Mouse (Mus musculus): ENCODE data around the gene Rpl27a.

Rpl27a gene

DNA sequence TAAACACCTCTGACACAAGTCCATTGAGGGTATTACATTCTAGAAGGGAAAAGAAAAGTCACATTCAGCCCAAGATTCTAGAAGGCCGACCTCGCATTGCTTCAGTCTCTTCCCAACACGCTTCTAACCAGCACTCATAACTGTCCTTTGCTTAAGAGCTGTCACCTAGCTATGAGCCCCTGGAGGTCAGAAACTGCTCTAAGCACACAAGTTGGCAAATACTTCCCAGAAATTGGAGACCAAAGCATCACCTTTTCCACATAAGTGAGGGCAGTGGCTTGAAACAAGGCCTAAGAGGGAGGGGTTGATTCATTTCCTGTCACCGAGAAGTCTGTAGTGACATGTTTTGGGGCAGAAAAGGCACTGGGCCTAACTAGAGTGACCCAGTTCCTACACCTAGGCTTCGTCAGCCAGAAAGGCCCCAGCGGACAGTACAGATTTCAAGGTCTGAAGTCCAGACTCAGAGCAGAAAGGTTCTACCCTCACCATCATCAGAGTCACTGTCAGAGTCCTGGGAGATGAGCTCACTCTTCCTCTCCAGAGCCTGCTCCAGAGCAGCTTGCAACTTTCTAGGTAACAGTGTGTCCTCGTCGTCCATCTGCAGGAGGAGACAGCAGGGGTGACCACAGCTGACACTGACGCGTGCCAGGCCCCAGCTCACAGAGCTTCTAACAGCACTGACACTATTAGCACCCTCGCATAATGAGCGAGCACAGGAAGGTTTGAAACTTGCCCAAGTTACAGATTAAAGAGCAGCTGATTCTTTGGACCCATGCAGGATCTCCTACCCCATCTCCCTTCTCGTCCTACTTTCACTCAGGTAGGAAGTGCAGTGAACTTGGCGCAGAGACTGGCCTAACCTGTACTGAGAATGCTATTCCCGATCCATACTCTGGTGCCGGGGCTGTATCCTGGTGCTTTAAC lies 7.1 kb downstream of the Rpl27a start:
- no peak for DNase-seq

DNA sequence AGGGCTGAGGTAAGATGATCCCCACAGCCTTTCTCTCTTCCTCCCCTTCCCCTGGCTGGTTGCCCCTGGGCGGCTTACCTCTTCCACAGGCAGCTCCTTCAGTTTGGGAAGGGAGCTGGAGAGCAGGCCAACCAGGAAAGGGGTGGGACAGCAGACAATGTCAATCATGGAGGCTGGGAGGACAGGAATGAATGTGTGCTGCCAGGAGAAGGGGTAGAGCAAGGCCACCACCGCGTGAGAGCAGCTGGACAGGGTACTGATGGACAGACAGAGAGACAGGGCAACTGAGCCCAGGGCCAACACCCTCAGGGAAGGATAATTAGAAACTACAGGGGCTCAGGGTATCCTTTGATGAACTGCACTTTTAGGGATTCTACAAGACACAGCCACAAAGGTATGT lies 8.6 kb downstream of the Rpl27a start:
- DNase-seq: no peak

DNA sequence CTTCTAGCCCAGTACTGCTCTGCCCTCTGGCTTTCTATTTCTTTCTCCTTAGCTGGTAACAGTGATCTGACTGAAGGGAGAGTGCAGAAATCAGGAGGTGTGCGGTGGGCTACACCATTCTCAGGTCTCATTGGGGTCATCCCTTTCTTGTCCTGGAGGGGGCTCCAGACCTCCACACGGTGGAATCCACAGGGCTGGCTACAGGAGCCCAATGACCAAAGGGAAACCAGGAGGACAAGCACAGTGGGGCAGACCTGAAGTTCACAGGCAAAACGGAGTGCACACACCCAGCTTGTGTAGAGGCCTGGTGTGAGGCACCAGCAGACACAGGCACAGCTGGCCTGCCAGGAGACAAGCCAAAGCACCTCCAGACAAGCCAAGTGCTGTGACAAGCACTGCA lies 9.4 kb downstream of the Rpl27a start:
- peak; percentile 76 for DNase-seq

DNA sequence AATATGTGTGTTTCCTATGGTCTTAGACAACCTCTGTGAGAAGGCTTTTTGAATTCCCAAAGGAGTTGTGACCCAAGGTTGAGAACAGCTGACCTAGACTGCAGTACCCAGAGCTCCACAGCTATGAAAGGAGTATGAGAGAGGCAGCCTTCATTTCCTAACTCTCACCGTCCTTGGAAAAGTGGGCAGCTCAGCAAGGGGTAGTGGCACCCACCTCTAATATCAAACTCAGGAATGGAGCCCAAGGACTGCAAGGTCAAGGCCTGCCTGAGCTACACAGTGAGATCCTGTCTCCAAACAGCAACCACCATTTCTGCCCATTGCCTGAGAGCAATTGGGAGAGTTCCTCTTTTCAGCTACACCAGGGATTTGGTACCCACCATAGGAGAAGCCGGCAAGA lies 10.8 kb downstream of the Rpl27a start:
- DNase-seq: no peak

DNA sequence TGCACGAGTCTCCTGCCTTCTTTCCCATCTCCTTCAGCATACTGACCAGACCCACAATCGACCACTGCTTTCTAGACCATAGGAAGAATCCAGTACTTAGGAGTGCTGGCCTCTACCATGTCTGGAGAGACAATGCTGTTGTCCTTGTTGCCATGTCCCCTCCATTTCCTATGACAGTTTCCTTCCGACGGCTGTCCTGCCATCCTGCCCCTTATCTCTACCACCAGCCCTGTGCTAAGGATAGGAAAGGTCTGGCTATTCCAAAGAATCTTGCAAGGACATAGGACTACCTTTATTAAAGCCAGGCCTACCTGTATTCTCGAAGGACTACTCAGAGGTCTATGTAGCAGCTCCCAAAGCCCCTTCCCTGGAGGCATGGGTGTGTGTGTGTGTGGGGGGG lies 12.6 kb downstream of the Rpl27a start:
- DNase-seq: no peak

DNA sequence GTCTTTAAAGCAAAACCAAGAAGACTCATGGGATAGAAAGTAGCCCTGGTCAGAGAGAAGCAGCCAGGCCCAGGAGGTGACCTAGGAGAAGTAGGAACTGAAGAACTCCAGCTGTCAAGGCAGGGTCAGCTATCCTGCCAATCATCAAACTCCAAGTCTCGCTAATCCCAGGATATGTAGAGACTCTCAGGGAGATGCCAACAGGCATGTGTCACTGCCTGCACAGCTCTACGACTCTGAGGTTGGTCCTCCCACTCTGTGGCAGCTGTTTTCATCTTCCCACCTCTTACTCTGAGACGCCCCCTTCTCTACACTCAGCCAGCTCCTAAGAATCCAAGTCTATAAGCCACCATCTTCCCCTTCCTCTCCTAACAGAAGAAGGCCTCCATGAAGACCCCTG lies 13.7 kb downstream of the Rpl27a start:
- no peak for DNase-seq

DNA sequence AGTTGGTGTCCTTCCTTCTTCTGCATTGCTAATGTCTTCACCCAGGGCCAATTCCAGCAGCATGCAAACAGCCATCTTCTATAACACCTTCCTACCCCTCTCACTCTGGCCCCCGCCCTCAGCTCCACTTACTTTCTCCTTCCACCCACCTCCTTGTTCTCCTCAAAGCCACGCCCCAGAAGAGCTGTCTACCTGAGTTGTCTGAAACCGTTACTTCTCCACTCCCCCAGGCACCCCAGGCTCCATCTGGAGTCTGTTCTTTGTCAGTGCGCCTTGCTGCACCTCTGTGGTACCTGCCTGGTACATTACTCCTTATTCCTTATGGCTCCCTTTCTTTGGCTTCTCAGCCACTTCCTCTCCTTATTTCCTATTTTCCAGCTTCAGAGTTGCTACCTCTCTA lies 14.2 kb downstream of the Rpl27a start:
- DNase-seq: no peak

DNA sequence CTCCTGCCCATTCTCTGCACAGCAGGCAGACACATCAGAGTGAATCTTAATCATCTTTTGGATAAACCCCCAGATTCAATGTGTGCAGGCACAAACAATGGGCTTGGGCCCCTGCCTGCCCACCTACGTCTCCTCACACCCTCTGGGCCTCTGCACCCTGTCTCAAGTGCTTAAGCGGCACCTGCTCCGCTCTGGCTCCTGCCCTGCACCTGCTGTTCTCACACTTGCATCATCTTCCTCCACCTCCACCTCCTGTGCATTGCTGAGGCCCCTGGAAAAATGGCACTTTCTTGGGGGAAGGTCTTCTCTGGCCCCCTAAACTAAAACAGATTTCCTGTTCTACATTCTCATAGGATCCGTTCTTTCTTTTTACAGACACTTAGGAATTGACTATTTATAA lies 14.9 kb downstream of the Rpl27a start:
- DNase-seq: no peak

DNA sequence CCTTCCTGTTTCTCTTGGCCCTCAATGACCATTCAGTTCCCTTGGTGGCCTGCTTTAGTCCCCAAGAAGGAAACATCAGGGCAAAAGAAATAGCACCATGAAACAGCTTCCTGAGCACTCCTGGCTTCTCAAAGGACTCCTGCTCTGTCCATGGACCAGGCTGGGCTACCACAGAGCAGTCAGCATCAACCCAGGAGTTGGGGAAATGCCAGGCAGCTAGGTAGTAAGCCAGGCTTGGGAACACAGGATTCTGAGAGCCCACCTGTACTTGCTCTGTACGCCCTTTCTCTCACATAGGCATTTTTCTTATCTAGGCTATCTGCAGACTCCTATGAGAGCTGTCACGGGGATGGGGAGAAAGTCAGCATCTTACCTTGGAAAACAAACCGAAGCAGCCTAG lies 16.0 kb downstream of the Rpl27a start:
- DNase-seq: no peak

DNA sequence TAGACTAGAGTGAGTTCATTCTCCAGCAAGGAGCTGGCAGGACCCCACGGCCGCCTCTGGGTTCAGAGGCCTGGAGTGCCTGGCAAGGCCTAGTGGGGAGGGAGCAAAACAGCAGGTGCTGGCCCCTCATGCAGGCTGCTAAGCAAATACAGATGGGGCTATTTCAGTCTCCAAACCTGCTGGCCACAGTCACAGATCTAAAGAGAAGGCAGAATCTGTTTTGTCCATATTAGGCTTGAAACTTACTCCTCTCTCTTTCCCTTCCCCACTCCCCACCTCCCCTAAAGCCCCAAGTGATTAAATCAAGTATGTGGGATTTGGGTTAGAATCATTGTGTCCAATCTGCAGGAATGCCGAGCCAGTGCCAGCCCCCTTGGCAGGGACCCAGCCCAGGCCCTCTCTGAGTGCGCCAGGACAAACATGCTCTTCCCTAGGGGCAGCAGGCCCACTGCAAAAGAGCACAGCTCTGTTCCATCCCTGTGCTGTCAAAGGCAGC lies 17.6 kb downstream of the Rpl27a start:
- DNase-seq: peak; percentile 57

DNA sequence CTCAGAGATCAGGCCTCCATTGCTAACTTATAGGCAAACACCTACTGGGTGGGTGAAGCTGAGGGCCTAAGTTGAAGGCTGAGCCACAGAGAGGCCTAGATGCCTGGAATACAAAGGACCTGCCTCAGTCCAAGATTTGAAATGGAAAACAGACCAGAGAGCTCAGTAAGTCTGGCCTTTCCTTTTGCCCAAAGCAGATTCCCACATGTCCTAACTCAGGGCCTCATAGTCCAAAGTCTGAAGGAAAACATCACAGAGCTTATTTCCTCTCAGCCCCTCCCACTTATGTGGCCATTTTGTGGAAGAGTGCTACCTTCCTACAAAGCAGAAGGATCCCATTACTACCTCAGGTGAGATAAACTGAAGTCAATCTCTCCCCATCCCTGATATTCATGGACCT lies 22.0 kb downstream of the Rpl27a start:
- DNase-seq: no peak

DNA sequence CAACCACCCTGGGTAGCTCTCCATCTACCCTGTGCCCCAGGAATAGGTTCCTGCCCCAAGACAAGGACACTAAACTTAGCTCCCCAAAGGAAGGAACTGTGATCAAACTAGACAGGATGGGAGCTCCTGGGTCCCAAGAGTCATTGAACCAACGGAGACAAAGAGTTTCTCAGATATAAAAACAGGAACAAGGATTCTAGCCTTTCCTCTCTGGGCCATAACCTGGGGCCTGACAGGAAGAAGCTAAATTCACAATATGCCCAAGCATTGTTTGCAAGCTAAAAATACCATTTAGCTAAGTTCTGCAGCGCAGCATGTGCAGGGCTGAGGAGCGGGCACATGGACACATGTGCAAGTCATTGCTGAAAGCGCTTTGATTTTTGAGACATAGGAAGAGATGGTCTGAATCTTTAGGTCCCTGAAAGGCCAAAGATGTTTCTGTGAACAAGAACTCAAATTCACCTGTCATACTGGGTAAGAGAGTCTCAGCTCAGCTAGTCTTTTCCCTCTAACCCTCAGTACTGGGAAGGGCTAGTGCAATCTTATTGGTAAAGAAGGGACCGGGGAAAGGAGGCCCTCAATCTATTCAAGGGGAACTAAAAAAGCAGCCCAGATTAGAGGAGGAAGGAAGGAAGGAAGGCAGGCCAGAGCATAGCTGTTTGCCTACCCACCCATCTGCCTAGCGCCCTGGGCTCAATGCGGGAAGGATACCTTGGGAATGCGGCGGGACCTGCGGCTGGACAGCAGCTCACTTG lies 22.8 kb downstream of the Rpl27a start:
- DNase-seq: no peak

DNA sequence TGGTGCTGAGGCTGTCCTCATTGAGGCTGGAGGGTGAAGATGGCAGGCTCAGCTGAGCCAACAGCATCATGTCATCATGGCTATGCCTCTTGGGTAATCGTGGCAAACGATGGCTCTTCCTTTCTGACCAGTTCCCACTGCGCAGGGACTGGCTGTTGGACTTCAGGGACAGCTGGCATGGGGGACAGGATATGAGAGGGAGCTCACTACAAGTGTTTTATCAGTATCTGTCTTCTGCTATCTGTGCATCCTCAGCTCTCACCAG lies 23.3 kb downstream of the Rpl27a start:
- no peak for DNase-seq

DNA sequence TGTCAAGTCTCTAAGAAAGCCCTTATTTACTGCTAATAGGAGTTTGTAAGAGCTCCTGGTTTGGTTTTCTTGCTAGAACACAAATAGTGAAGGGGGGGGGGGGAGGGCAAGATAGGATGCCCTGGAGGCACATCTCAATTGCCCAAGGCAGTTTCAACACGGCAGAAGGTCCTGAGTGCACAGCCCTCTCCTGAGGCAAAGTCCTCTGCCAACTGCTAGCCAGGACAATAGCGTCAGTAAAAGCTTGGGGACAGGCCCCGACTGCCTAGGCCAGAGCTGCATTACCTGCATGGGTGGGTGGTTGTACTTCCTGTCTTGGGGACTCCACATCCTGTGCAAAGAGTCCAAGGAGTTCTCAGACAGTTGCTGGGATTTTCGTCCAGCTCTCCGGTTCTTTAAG lies 25.8 kb downstream of the Rpl27a start:
- DNase-seq: no peak

DNA sequence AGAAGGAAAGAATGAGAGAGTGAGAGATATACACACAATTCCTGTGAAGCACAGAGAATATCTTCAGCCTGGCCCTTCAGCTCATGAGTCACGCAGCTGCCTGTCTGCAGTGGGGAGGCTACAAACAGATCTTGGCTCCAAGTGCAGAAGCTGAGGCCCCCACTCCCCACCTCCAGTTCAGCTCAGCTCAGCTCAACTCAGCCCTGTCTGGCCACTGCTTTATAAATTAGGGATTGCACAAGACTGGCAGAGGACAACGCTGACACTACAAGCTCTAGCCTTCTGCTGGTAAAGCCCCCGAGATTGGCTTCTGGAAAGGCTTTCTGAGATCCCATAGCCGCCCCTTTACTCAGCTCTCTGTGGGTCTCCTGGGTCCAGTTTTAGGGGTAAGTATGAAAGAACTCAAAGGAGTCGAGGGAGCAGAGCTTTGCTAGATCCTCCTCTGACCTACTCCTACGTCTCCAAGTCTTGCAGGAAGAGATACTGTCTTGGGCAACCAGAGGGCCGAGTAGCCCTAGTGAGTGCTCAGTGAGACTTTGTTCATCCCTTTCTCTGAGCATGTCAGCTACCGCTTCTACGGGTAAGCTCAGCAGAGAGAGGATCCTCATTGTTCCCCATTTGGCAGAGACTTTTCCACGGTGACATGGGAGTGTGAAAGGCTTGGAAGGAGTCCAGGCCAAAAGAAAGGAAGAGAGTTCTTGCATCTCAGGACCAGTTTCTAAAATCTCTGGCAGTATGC lies 26.5 kb downstream of the Rpl27a start:
- peak; percentile 42 for DNase-seq

DNA sequence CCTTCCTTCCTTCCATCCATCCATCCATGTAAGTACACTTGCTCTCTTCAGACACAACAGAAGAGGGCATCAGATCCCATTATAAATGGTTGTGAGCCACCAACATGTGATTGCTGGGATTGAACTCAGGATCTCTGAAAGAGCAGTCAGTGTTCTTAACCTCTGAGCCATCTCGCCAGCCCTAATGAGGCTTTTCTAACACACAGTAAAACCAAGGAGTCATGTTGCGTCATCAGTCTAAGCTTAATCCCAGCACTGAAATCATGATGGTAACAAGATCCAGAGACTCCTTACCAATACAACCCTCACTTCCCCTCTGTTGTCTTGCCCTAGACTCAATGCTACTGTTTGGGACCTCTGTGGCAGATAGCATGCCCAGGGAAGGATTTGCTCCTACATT lies 27.2 kb downstream of the Rpl27a start:
- no peak for DNase-seq

DNA sequence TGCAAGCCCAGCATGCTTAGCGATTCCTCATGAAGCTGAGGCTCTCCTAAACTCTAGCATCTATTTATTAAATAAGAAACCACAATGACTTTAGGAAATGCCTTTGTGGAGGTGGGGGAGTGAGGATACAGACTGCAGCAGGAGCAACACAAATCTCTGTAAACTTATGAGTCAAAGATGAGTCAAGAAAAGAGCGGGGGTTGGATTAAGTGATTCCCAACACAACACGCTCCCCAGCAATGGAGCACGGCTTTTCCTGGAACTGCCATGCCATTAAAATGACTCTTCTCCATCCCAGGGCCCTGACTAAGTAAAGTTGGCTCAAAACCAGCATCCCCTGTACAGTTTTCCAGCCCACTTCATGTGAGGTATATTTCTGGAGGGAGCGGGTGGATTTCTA lies 27.8 kb downstream of the Rpl27a start:
- DNase-seq: no peak

DNA sequence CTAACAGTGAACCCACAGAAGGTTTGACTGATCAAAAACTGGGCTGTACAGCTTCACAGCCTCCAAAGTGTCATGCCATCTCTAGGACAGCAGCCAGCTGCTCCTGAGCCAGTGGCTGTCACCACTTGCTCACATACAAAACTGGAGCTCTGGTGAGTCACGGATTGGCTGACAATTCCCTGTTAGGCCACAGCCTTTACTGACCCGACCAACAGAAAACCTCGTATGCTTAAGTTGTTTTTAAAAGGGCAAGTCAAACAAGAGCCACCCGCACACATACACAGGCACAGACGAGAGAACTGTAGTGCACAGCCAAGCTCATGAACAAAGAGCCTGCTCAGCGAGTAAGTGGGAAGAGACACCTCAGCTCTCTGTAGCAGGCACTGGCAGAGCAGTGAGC lies 40.6 kb downstream of the Rpl27a start:
- DNase-seq: peak; percentile 78

DNA sequence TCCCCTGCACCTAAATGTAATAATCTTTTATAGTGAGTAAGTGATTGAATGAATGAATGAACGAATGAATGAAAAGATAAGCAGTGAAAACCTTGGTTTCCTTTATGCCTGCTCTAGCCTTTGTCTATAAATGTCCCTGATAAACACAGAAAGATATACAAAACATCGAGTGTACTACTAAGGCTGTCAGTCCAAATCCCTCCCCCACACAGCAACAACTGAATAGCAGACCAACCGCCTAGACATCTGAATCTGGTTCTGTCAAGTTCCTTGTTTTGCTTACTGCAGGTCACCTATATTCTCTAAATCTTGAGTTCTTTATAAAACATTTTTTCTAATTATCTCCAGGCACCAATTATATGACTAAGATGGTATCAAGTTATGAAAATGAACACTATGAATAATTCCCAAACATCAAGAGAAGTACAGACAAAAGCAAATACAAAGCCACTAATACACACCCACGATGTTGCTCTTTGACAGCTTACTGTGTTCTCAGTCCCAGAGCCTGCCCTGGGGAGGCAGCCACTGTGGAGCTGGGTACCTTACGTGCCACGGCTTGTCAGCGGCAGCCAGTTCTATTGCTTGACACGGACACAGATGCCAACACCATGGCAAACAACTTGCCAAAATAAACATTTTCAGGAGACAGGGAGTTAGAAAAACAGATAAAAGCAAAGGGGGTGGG lies 42.7 kb downstream of the Rpl27a start:
- DNase-seq: peak; percentile 80

DNA sequence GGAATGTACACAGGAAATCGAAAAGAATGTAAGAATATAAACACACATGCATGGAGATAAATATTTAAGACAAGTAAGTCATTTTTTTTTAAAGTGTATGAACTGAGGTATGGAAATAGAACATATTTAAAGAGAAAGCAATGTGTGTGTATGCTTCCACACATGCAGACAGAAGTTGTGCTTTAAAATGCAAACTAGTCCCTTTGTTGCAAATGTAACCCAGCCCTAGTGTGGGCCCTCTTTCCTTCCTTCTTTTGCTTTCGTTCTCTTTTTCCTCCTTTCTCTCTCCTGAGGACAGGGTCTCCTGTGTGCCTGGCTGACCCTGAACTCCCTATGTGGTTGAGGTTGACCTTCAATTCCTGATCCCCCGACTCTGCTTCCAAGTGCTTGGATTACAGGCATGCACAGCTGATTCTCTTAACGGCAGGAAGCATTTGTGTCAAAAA lies 43.2 kb downstream of the Rpl27a start:
- DNase-seq: no peak

DNA sequence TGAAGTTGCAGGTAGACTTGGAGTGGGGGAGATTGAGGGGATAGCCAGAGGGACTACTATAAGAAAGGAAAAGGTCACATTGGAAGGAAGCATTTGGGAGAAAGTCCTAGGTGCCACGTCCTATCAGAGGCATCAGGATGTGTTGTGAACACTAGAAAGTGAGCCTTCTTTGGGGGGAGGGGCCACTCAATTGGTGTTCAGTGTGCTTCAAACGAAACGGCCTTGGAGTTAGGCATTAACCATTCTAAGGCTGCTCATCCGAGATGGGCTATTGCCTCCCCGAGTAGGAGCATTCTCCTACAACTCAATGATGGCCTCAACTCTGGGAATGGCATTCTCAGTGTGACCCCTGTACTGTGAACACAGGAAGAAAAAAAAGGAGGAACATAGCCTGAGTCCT lies 43.7 kb downstream of the Rpl27a start:
- DNase-seq: peak; percentile 34

DNA sequence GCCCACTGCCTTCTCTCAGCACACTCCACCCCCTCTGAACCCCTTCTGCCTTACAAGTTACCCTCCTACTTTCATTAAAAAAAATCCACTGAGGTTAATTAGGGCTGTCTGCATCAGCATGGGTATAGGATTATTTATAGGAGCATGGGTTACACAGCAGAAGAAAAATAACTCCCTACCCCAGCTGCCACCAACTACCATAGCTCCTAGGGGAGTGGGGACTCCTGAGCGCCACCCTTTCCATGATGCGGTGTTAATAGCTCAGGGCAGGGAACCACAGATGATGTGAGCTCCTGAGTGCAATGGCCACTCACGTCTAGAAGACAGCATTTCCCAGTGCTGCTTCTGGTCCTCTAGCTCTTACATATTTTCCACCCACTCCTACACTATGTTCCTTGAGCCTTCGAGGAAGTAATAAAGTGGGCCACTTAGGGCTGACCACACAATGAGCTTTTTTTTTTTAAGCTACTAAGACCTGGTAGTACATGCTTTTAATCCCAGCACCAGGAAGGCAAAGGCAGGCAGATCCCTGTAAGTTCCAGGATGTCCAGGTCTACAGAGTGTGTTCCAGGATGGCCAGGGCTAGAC lies 44.9 kb downstream of the Rpl27a start:
- peak; percentile 55 for DNase-seq

DNA sequence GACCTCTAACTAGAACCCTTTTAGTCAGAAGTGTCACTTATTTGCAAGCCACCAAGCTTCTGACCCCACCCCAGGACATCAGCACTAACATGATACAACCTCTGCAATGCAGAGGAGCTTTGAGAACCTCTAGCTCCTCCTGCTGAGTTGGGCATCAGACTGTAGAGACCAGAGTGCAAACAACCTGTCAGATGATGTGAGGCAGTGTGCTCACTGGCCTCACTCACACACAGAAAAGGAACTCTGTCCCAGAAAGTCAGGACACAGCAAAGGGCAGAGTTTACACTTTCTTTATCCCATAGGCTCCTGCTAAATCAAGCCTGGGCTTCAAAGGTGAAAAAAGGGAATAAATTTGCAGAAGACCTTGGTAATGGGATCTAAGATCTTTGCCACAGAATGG lies 47.4 kb downstream of the Rpl27a start:
- DNase-seq: no peak

All from lung, postnatal 36 days (tissue).